8 mouse cellular contexts compared by ENCODE assay signal in the genomic region with DNA sequence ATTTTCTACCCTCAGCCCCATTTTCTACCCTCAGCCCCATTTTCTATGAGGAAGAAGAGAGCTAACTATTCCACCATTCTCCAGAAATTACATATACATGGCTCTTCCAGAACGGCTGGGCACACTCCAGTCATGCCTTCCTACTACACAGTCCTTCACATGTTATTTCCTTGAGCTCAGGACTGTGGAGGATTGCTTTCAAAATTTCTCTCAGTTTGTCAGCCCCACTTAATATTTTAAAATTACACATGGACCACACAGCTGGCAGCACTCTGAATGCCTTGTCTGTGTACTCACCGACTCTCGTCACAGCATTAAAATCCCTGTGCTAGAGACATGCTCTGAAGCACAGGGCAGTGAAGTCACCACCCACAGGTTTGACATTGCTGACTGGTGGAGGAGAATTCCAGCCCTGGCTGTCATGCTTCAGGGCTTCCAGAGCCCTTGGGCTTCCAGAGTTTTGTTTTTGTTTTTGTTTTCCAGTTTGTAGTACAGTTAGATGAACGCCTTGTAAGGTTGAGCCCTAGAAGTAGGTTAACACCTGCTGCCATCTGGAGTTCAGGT. TPM values are rescaled to one million over a fixed set of nuclear protein-coding genes. Genes with fewer than 3 reads are reported as not detected.
A peak's percentile ranks its signal among the peaks of the same experiment; 100 is the strongest.
DNase-seq lines count a peak whose midpoint lies in the region; ATAC-seq lines count a peak whose summit lies in the region.

No protein-coding gene starts in this region.

- H3K9me3 ChIP-seq in limb, embryonic 12.5 days: no peaks in the 10 kb centered on the region
- no peaks in the 10 kb centered on the region for H3K9me3 ChIP-seq in stomach, embryonic 16.5 days (replicated peaks; ENCODE audit: control insufficient read depth, low read length)

- peak overlapping the region; percentile 73 for H3K4me3 ChIP-seq in limb, embryonic 12.5 days (replicated peaks)
- 0 out of 2 replicates have a peak overlapping the region, but pooled peaks have one; percentile 88 for H3K4me3 ChIP-seq in stomach, embryonic 16.5 days (replicated peaks; ENCODE audit: low read length)

- no peak overlapping the region for H3K9ac ChIP-seq in limb, embryonic 12.5 days (replicated peaks)
- H3K9ac ChIP-seq in stomach, embryonic 16.5 days (ENCODE audit: low read length): no peak overlapping the region

- WGBS in limb, embryonic 12.5 days: 58% methylated on average over 4 of the region's 4 CpGs
- 54% methylated on average over 4 of the region's 4 CpGs for WGBS in stomach, embryonic 16.5 days

- peaks cover 25% of the 10 kb centered on the region for H3K36me3 ChIP-seq in limb, embryonic 12.5 days
- no peaks in the 10 kb centered on the region for H3K36me3 ChIP-seq in stomach, embryonic 16.5 days (ENCODE audit: control insufficient read depth, insufficient read depth, low read length)

- peak overlapping the region; percentile 78 for H3K4me2 ChIP-seq in limb, embryonic 12.5 days
- peak overlapping the region; percentile 95 for H3K4me2 ChIP-seq in stomach, embryonic 16.5 days (ENCODE audit: low read depth, low read length)

- H3K27me3 ChIP-seq in limb, embryonic 12.5 days: no peaks in the 10 kb centered on the region
- H3K27me3 ChIP-seq in stomach, embryonic 16.5 days (ENCODE audit: control insufficient read depth, insufficient read depth, low read length): no peaks in the 10 kb centered on the region

- intact Hi-C loops in heart, postnatal 10 days (cut with DNase I): loop anchor here (5.0 kb wide), 1 partner anchor 687 kb away; no protein-coding TSS in a partner anchor

- DNase-seq in retina, postnatal 1 day: peak; percentile 8
- no peak for DNase-seq in retina, embryonic 14.5 days (ENCODE audit: low spot score)
- DNase-seq in heart, postnatal 10 days: peak; percentile 25 to 40
- DNase-seq in left cerebral cortex, adult 9 months (ENCODE audit: low spot score in 2 of 2): no peak
- DNase-seq in layer of hippocampus, postnatal 36 days: no peak
- no peak for DNase-seq in right cerebral cortex, adult 2 months (ENCODE audit: low spot score in 2 of 2)

- H3K4me1 ChIP-seq in limb, embryonic 12.5 days (replicated peaks): peaks cover 17% of the 10 kb centered on the region
- H3K4me1 ChIP-seq in stomach, embryonic 16.5 days (ENCODE audit: control insufficient read depth, insufficient read depth, low read length): peaks cover 18% of the 10 kb centered on the region

- no peak for ATAC-seq in limb, embryonic 12.5 days (ENCODE audit: insufficient number of reproducible peaks, insufficient read depth, low FRiP score, low TSS enrichment, low read depth)
- no peak for ATAC-seq in stomach, embryonic 16.5 days (ENCODE audit: insufficient read depth, low FRiP score)

- no peak overlapping the region for H3K27ac ChIP-seq in limb, embryonic 12.5 days
- no peak overlapping the region for H3K27ac ChIP-seq in stomach, embryonic 16.5 days (ENCODE audit: low read length)

RNA-seq across cellular contexts. Expression of a gene that starts 1.7 kb away (rescaled TPM):
- total RNA-seq in heart, postnatal 10 days (2021): 10 to 100 TPM; 62.1 to 72.6 TPM
- 46.4 and 46.6 TPM in 2 replicates for polyA plus RNA-seq in limb, embryonic 12.5 days (2016; fragmentation: Nextera tagmentation; extraction: Ambion mirVana)
- 42.8 and 44.6 TPM in 2 replicates for polyA plus RNA-seq in stomach, embryonic 16.5 days (2015; fragmentation: Nextera tagmentation; extraction: Ambion mirVana)
- total RNA-seq in layer of hippocampus, postnatal 36 days (2021): 100 to 1,000 TPM; 613 to 662 TPM

RNA-seq across cellular contexts. Expression of a gene that starts 22.4 kb away (rescaled TPM):
- not detected for total RNA-seq in heart, postnatal 10 days (2021)
- not detected in 2 replicates for polyA plus RNA-seq in limb, embryonic 12.5 days (2016; fragmentation: Nextera tagmentation; extraction: Ambion mirVana)
- not detected in 2 replicates for polyA plus RNA-seq in stomach, embryonic 16.5 days (2015; fragmentation: Nextera tagmentation; extraction: Ambion mirVana)
- not detected for total RNA-seq in layer of hippocampus, postnatal 36 days (2021)

RNA-seq across cellular contexts. Expression of a gene that starts 27.7 kb away (rescaled TPM):
- total RNA-seq in heart, postnatal 10 days (2021): under 1 TPM; 0.07 to 0.17 TPM
- not detected in 2 replicates for polyA plus RNA-seq in limb, embryonic 12.5 days (2016; fragmentation: Nextera tagmentation; extraction: Ambion mirVana)
- 0.07 and 0.15 TPM in 2 replicates for polyA plus RNA-seq in stomach, embryonic 16.5 days (2015; fragmentation: Nextera tagmentation; extraction: Ambion mirVana)
- total RNA-seq in layer of hippocampus, postnatal 36 days (2021): not detected

RNA-seq across cellular contexts. Expression of a gene that starts 43.0 kb away (rescaled TPM):
- not detected for total RNA-seq in heart, postnatal 10 days (2021)
- not detected in 2 replicates for polyA plus RNA-seq in limb, embryonic 12.5 days (2016; fragmentation: Nextera tagmentation; extraction: Ambion mirVana)
- polyA plus RNA-seq in stomach, embryonic 16.5 days (2015; fragmentation: Nextera tagmentation; extraction: Ambion mirVana): not detected in 2 replicates
- total RNA-seq in layer of hippocampus, postnatal 36 days (2021): not detected

RNA-seq across cellular contexts. Expression of a gene that starts 56.9 kb away (rescaled TPM):
- not detected for total RNA-seq in heart, postnatal 10 days (2021)
- not detected in 2 replicates for polyA plus RNA-seq in limb, embryonic 12.5 days (2016; fragmentation: Nextera tagmentation; extraction: Ambion mirVana)
- 0.76 and 1.1 TPM in 2 replicates for polyA plus RNA-seq in stomach, embryonic 16.5 days (2015; fragmentation: Nextera tagmentation; extraction: Ambion mirVana)
- not detected for total RNA-seq in layer of hippocampus, postnatal 36 days (2021)

Comparison
In these comparisons a context has a peak if more than half of its experiments do, and no peak if none do; other contexts are left out.
1. DNase-seq: peak in retina, postnatal 1 day (single experiment) and heart, postnatal 10 days (2 of 2); none in retina, embryonic 14.5 days (single experiment), left cerebral cortex, adult 9 months (0 of 2), layer of hippocampus, postnatal 36 days (0 of 2) and right cerebral cortex, adult 2 months (0 of 2).
2. RNA of a gene that starts 1.7 kb away (total RNA-seq): 613 to 662 TPM in layer of hippocampus, postnatal 36 days; 62.1 to 72.6 TPM in heart, postnatal 10 days; every median in the first group is over 4 times any median in the second.